Comparison of ENCODE assay signal across 17 mouse cellular contexts in the genomic region with DNA sequence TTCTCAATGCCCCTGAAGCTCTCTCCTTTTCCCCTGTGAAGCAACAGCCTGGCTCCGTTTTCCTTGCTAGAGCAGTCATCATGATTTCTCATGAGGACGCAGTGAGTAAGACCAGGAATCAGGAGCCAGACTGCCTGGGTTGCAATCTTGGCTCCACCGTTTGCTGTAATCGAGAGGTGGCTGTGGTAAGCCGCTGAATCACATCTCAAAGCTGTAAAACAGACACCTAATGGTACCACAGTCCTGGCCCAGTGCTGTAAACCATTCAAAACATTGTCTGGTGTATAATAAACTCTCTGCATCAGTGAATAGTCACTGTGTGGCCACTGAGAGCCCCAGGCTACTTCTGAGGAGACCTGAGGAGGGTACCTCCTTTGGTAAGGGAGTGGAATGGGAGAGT.
A peak's percentile ranks its signal among the peaks of the same experiment; 100 is the strongest.
DNase-seq lines count a peak whose midpoint lies in the region.
"Had no signal": no experiment of that assay in that cellular context is flagged by ENCODE, and none has a peak within 500 bp of the region (broad histone marks: within the 10 kb centered on the region; RNA-seq: fewer than 3 reads in every experiment).

No protein-coding gene starts in this region.

- intact Hi-C loops in heart, postnatal 25 days (cut with DNase I), result no loop called here
- intact Hi-C loops in left cerebral cortex, postnatal 36 days (cut with DNase I), result no loop called here

- DNase-seq in heart, adult 11 months, result peak; percentile 87
- DNase-seq in heart, postnatal 25 days (ENCODE audit: low spot score), result no peak
- peak; percentile 32 for DNase-seq in Muller cell, postnatal 12 days (ENCODE audit: inconsistent ontology term)
- DNase-seq in adrenal gland, postnatal 14 days, result peak; percentile 47
- peak; percentile 25 for DNase-seq in gastrocnemius, postnatal 25 days
- no peak for DNase-seq in cerebellum, postnatal 10 days
- no peak for DNase-seq in left cerebral cortex, postnatal 36 days (ENCODE audit: low spot score in 2 of 2)
- DNase-seq: cerebellum, adult 9-11 months; heart, postnatal 36 days; kidney, adult 9 months; kidney, postnatal 14 days; liver, embryonic 13.5 days; lung, adult 2 months; lung, postnatal 14 days; retina, postnatal 1 day; right cerebral cortex, postnatal 25 days; thymus, postnatal 36 days had no signal

Comparison
In these comparisons a context has a peak if more than half of its experiments do, and no peak if none do; other contexts are left out.
1. DNase-seq: peak in heart, adult 11 months (single experiment), Muller cell, postnatal 12 days (single experiment), adrenal gland, postnatal 14 days (single experiment) and gastrocnemius, postnatal 25 days (single experiment); none in heart, postnatal 25 days (single experiment), cerebellum, postnatal 10 days (0 of 2) and left cerebral cortex, postnatal 36 days (0 of 2).